Mouse (Mus musculus) forelimb bud, embryonic 11.5 days (tissue): ENCODE results near the gene Spib.

Experiments
- DNase-seq: peaks from one replicate; pipeline ENCODE4 v3.0.0-alpha.2; 2012; ENCODE audit warnings: low read depth, low spot score

Gene Spib

DNA sequence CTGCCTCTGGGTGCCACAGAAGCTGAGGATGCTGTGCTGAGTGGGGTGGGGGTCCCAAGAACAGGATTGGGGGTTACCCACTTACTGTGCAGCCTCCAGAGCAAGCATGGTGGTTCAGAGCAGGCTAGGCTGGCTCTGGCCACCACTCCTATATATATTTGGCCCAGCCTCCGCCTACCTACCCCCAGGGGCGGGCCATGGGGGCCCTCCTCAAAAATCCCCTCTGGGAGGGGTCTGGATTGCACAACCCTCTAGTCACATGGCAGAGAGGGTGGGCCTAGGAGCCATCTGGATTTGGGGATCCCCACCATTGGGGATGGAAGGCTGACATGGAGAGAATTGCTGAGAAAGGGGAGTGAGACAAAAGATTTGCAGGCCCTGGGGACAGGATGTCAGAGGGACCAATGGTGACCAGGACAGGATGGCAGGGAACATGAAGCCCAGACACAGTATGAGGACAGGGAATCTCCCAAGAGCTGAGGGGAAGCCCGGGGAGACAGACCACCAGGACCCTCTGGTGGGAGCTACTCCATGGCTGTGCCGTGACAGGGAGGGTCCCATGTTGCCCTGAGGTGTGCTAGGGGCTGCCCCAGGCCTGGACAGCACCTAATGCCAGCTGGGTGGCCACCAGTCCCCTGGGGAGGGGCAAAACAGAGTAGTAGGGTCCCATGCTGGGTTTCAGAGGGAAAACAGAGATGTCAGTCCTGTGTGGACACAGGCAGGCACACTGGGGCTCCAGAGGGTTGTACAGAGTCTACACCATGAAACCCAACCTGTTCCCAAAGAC is at the start of gene Spib:
Gene Spib (minus strand): TSS at position 126 of the 787 bp plus-strand sequence.
- DNase-seq, result no peak

DNA sequence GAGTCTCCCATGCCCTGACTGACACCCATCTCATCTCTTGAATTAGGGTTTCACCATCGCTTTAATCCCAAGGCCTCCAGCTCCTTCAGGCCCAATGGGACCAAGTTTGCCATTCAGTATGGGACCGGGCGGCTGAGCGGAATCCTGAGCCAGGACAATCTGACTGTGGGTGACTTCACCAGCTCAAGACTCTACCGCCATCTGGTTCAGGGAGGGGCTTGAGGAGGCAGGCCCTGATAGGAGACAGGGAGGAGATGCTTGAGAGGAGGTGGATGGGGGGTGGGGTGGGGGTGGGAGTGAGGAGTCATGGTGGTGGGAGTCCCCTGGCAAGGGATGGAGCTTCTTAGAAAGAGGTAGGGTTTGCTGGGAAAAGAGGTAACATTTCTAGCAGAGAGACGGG is 49.8 kb upstream of the Spib start:
- no peak for DNase-seq

- DNase-seq, result no peak
These were observed 44.5 kb upstream of the Spib start for GRCm38 (mm10) chr7:44576333-44576844.

- no peak for DNase-seq
These were observed 41.1 kb upstream of the Spib start for GRCm38 (mm10) chr7:44572956-44573484.

- DNase-seq, result no peak
These were observed 40.4 kb upstream of the Spib start, which contains the start of gene Napsa for GRCm38 (mm10) chr7:44572213-44572701. TSS of gene Napsa (plus strand) at chr7:44572380.

DNA sequence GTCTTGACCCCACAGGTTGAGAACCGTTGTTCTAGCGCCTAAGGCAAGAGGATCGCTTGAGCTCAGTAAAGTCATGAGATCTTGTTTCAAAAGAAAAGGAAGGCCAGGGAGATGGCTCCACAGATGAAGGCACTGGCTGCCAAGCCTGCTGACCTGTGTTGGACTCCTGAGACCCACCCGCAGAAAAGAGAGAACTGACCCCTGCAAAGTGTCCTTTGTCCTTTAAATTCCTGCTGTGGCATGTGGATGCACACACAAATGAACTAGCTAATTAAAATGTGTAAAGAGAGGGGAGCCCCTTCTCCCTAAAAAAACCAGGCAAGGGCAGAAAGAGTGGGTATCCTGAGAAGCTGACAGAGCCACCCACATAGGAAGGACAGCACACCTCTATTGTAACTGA is 39.9 kb upstream of the Spib start:
- DNase-seq, result no peak

- DNase-seq, result no peak
These were observed 39.1 kb upstream of the Spib start for GRCm38 (mm10) chr7:44570989-44571388.

- no peak for DNase-seq
These were observed 36.9 kb upstream of the Spib start for GRCm38 (mm10) chr7:44568803-44569202.

DNA sequence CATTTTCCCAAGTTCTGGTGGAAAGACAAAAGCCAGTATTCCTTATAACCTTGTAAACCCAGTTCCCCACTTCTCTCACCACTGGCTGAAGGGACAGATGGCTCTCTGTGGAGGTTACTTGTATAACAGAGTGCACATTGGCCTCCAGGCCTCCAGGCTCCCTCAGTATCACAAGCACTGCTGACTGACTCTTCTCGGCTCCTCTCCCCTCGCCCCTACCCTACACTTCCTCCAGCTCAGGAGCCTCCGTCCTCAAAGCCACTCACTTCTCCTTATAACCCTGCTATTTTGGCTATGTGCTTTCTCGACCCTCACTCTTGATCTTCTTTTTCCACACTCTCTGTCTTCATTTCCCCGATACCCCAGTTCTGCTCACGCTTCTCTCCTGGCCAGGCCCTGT is 33.5 kb upstream of the Spib start:
- DNase-seq, result no peak

DNA sequence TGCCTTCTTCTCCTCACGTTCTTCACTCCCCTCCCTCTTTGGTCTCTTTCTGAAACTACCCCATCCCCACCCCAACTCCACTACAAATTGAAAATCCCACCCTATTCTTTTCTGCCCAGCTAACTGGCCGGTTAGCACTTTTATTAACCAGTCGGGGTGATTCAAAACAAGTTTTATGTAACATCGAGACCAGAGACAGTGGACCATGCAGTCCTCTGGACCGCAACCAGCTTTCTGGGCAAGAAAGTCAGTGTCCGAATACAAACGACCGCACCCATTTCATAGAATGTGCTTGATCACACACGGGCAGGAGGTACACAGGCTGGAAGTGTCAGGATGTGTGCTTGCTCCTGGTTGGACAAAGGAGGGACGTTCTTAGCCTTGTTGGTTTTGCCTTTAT is 32.6 kb upstream of the Spib start:
- DNase-seq, result no peak

- no peak for DNase-seq
These were observed 31.4 kb upstream of the Spib start for GRCm38 (mm10) chr7:44563284-44563683.

- DNase-seq, result peak; percentile 89
These were observed 28.8 kb upstream of the Spib start for GRCm38 (mm10) chr7:44560435-44561400.

GRCm38 (mm10) chr7:44557629-44558028 is 25.8 kb upstream of the Spib start:
- no peak for DNase-seq

GRCm38 (mm10) chr7:44553826-44554225 is 22.0 kb upstream of the Spib start, which contains the start of gene Nr1h2:
TSS of gene Nr1h2 (minus strand) at chr7:44553951.
- DNase-seq, result peak; percentile 96

GRCm38 (mm10) chr7:44553196-44553764 is 21.4 kb upstream of the Spib start:
- DNase-seq, result peak; percentile 87

- no peak for DNase-seq
These were observed 20.5 kb upstream of the Spib start for GRCm38 (mm10) chr7:44552141-44552908.

DNA sequence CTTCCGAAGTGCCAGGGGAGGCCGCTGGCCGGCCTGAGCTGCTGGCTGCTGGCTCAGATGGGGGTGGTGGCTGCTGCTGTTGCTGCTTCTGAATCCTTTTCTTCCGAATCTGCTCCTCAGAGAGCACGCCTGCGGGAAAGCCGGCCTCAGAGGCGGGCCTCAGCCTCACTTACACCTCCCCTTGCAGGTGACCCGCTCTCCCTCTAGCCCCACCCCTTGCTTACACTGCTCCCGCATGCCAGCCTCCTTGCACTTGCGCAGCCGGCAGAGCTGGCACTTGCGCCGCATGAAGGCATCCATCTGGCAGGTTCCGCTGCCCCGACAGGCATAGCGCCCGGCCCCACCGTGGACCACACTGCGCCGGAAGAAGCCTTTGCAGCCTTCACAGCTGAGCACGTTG is 19.9 kb upstream of the Spib start:
- DNase-seq, result no peak

DNA sequence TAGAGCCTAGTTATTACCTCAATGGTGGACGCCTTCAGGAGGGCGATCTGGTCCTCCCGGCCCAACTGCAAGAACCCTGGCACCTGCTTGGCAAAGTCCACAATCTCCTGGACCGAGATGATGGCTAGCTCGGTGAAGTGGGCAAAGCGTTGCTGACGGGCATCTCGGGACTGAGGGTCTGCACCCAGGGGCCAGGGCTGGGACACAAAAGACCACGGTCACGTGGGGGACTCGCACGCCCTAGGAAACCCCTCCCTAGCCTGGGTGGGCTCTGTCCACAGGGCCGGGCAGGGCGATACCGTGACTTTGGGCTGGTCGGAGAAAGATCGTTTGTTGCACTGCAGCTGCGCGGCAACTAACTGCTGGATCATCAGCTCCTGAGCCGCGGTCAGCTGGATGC is 19.4 kb upstream of the Spib start:
- DNase-seq, result no peak

DNA sequence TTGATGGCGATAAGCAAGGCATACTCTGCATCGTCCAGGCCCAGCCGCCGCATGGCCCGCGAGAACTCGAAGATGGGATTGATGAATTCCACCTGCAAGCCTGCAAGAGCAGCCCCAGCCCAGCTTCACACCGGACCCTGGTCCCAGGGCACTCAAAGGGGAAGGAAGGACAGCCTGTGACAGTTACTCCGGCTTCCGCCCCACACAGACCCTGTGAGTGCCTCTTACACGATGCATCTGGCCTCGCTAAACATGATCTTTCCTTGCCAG is 18.5 kb upstream of the Spib start:
- DNase-seq, result no peak

- DNase-seq, result no peak
These were observed 17.9 kb upstream of the Spib start for GRCm38 (mm10) chr7:44549621-44550408.
